In genomic region chr8:120383204-120383560, GRCm38 (mm10) we compare ENCODE assay signal across 8 mouse cellular contexts.
A peak's percentile ranks its signal among the peaks of the same experiment; 100 is the strongest.
DNase-seq lines count a peak whose midpoint lies in the region; ATAC-seq lines count a peak whose summit lies in the region.

No protein-coding gene starts in this region.

- WGBS in lung, embryonic 15.5 days, result 54% methylated on average over 6 of the region's 6 CpGs
- WGBS in intestine, embryonic 15.5 days, result 71% methylated on average over 6 of the region's 6 CpGs

- H3K27me3 ChIP-seq in lung, embryonic 15.5 days, result no peaks in the 10 kb centered on the region
- no peaks in the 10 kb centered on the region; the same call in 1 of the 2 replicates for H3K27me3 ChIP-seq in intestine, embryonic 15.5 days (replicated peaks)

- DNase-seq in gastrocnemius, adult 18-20 months (ENCODE audit: low spot score), result peak; percentile 36
- DNase-seq in gastrocnemius, postnatal 4 days (ENCODE audit: low spot score in 2 of 2), result no peak
- no peak for DNase-seq in lung, postnatal 25 days (ENCODE audit: low spot score)
- DNase-seq in skeletal muscle tissue, adult 2 months (ENCODE audit: low read depth, low spot score), result peak; percentile 56
- no peak for DNase-seq in retina, embryonic 14.5 days (ENCODE audit: low spot score)
- DNase-seq in left cerebral cortex, postnatal 25 days (ENCODE audit: low spot score in 2 of 2), result no peak

- intact Hi-C loops in left cerebral cortex, postnatal 25 days (cut with DNase I), result loop anchor here (2.0 to 5.0 kb wide), 3 partner anchors 44 to 106 kb away; no protein-coding TSS in a partner anchor

- H3K4me3 ChIP-seq in lung, embryonic 15.5 days, result no peak overlapping the region
- H3K4me3 ChIP-seq in intestine, embryonic 15.5 days (replicated peaks), result no peak overlapping the region

- peak overlapping the region; percentile 92 for H3K27ac ChIP-seq in lung, embryonic 15.5 days
- peak overlapping the region; percentile 76 for H3K27ac ChIP-seq in intestine, embryonic 15.5 days

- no peak overlapping the region; the same call in 1 of the 2 replicates for H3K9ac ChIP-seq in lung, embryonic 15.5 days
- H3K9ac ChIP-seq in intestine, embryonic 15.5 days, result no peak overlapping the region

- peaks cover 43% of the 10 kb centered on the region for H3K4me1 ChIP-seq in lung, embryonic 15.5 days
- H3K4me1 ChIP-seq in intestine, embryonic 15.5 days (replicated peaks), result peaks cover 42% of the 10 kb centered on the region

- H3K4me2 ChIP-seq in lung, embryonic 15.5 days, result peak overlapping the region; percentile 26
- H3K4me2 ChIP-seq in intestine, embryonic 15.5 days (replicated peaks), result peak overlapping the region; percentile 9; the same call in 1 of the 2 replicates

- ATAC-seq in lung, embryonic 15.5 days (ENCODE audit: borderline replicate concordance, extremely low read depth, low FRiP score, low TSS enrichment), result no peak
- no peak; the same call in 1 of the 2 replicates for ATAC-seq in intestine, embryonic 15.5 days

- no peaks in the 10 kb centered on the region for H3K9me3 ChIP-seq in lung, embryonic 15.5 days
- H3K9me3 ChIP-seq in intestine, embryonic 15.5 days, result no peaks in the 10 kb centered on the region

- no peaks in the 10 kb centered on the region for H3K36me3 ChIP-seq in lung, embryonic 15.5 days
- H3K36me3 ChIP-seq in intestine, embryonic 15.5 days, result no peaks in the 10 kb centered on the region

Comparison
In these comparisons a context has a peak if more than half of its experiments do, and no peak if none do; other contexts are left out.
1. DNase-seq: peak in gastrocnemius, adult 18-20 months (single experiment) and skeletal muscle tissue, adult 2 months (single experiment); none in gastrocnemius, postnatal 4 days (0 of 2), lung, postnatal 25 days (single experiment), retina, embryonic 14.5 days (single experiment) and left cerebral cortex, postnatal 25 days (0 of 2).